Mouse (Mus musculus) lung, adult 2 months (tissue): ENCODE results near the gene Upk3bl.

Source experiments
- CTCF ChIP-seq: fragments of 200-500 bp; IDR thresholded peaks from 2 replicates; pipeline ENCODE4 v1.5.1; 2011; ENCODE audit warnings: mild to moderate bottlenecking, low read length, control low read depth; ENCODE audit not compliant: insufficient read depth
- POLR2A ChIP-seq: fragments of 200-500 bp; IDR thresholded peaks from 2 replicates; pipeline ENCODE4 v1.6.1; 2011; ENCODE audit warnings: low read depth, mild to moderate bottlenecking, control low read depth, low read length, borderline replicate concordance; ENCODE audit errors: extremely low read depth

DNA sequence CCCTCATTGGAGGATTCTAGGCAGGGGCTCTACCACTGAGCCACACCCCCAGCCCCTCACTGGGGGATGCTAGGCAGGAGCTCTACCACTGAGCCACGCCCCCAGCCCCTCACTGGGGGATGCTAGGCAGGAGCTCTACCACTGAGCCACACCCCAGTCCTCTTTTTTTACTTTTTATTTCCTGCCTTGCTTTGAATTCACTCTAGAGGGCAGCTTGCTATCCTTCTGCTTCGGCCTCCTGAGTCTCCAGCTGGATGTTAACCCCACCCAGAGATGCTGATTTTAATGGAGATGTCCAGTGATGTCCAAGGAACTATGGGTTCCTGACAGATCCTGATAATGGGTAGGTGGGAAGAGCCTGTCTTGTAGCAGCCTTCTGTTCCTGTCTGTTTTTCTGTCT is 15.1 kb downstream of the Upk3bl start:
- TF ChIP-seq POLR2A, result no peak
- TF ChIP-seq CTCF, result no peak
